Mouse (Mus musculus): ENCODE results near the gene Zfyve9. TPM values are rescaled to one million over a fixed set of nuclear protein-coding genes. Genes with fewer than 3 reads are reported as not detected.
"Not testable (repeated sequence)": the region's sequence is repeated elsewhere in the genome, so short reads cannot be mapped to it uniquely, and the experiment has no call there.

The Zfyve9 gene
- polyA plus RNA-seq, 1 experiment from 2014 or later: 3.4 TPM

DNA sequence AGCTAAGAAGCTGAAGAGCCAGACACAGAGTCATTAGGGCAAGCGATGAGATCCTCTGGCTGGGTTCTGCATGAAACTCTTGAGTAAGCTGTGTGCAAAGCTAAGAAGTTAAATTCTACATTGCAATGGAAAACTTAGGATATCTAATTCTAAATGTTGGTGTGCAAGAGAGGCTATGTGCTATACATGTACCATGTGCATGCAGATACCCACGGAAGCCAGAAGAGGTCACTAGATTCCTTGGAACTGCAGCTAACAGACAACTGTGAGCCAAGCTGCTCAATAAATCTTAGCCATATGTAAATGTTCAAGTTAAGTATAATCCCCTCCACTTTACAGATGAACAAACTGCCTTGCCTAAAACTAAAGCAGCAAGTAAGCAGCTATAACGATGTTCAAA lies 83.7 kb downstream of the Zfyve9 start:
- Histone ChIP-seq H3K36me3 (peaks cover 2% of the 10 kb centered on the region; the same call in 1 of the 2 replicates), H3K9me3 (no peaks in the 10 kb centered on the region), H3K4me1 (no peaks in the 10 kb centered on the region), H3K27me3 (ENCODE audit: insufficient read depth, poor library complexity, severe bottlenecking) (no peaks in the 10 kb centered on the region), H3K27ac (no peak overlapping the region), H3K4me3 (no peak overlapping the region)
- WGBS: 56% methylated on average over 3 of the region's 3 CpGs
- DNase-seq (ENCODE audit: low spot score): no peak

- DNase-seq (ENCODE audit: low spot score): no peak
- no peaks in the 10 kb centered on the region for H3K9me3 ChIP-seq
- H3K4me3 ChIP-seq: no peak overlapping the region
- H3K36me3 ChIP-seq: peaks cover 27% of the 10 kb centered on the region
- H3K4me1 ChIP-seq: no peaks in the 10 kb centered on the region
- H3K27me3 ChIP-seq (ENCODE audit: insufficient read depth, poor library complexity, severe bottlenecking): no peaks in the 10 kb centered on the region
- no peak overlapping the region for H3K27ac ChIP-seq
Observed at GRCm38 (mm10) chr4:108691469-108691868, 89.1 kb downstream of the Zfyve9 start.

GRCm38 (mm10) chr4:108690479-108690878 lies 90.1 kb downstream of the Zfyve9 start:
- DNase-seq (ENCODE audit: low spot score): no peak
- peaks cover 30% of the 10 kb centered on the region for H3K36me3 ChIP-seq
- H3K9me3 ChIP-seq: no peaks in the 10 kb centered on the region
- 86% methylated on average over 3 of the region's 3 CpGs for WGBS
- H3K4me3 ChIP-seq: no peak overlapping the region
- no peaks in the 10 kb centered on the region for H3K27me3 ChIP-seq (ENCODE audit: insufficient read depth, poor library complexity, severe bottlenecking)
- H3K27ac ChIP-seq: no peak overlapping the region
- H3K4me1 ChIP-seq: no peaks in the 10 kb centered on the region

DNA sequence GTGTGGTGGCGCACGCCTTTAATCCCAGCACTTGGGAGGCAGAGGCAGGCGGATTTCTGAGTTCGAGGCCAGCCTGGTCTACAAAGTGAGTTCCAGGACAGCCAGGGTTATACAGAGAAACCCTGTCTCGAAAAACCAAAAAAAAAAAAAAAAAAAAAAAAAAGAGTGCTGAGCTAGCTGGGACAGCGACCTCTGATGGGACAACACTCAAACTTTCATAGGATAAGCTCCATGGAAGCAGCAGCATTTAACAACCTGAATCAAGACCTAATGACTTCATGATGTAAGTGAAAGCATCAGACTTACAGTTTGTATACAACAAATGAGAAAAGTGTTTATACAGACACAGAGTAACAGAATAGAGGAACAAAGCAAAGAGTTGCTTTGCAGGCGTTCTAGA lies 93.5 kb downstream of the Zfyve9 start:
- WGBS: 92% methylated on average over 6 of the region's 7 CpGs
- H3K9me3 ChIP-seq; H3K4me3 ChIP-seq; H3K4me1 ChIP-seq; DNase-seq (ENCODE audit: low spot score); H3K27me3 ChIP-seq (ENCODE audit: insufficient read depth, poor library complexity, severe bottlenecking); H3K27ac ChIP-seq: not testable (repeated sequence)
- peaks cover 32% of the 10 kb centered on the region for H3K36me3 ChIP-seq

GRCm38 (mm10) chr4:108686156-108686555 lies 94.4 kb downstream of the Zfyve9 start:
- H3K27me3 ChIP-seq (ENCODE audit: insufficient read depth, poor library complexity, severe bottlenecking): no peaks in the 10 kb centered on the region
- no peak overlapping the region for H3K27ac ChIP-seq
- H3K4me1 ChIP-seq: no peaks in the 10 kb centered on the region
- peaks cover 29% of the 10 kb centered on the region for H3K36me3 ChIP-seq
- H3K4me3 ChIP-seq: no peak overlapping the region
- no peaks in the 10 kb centered on the region for H3K9me3 ChIP-seq
- DNase-seq (ENCODE audit: low spot score): no peak
- WGBS: 61% methylated on average over 3 of the region's 3 CpGs

DNA sequence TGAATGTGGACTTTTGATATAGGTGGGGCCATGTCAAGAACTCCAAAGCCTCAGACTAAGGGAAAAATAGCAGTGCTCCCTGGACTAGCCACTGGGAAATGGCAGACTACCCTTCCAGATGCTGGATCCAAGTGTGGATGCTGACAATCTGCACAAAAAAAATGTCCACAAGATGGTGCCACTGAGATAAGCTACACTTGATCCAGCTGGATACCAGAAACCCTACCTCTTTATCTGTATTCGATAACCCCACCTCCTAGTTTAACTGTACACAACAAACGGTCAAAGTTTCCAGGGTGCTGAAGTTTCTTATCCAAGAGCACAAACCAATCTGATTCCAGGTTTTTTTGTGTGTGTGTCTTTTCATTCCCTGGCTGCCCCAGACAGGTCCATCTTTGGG lies 116.2 kb downstream of the Zfyve9 start:
- H3K27ac ChIP-seq: no peak overlapping the region
- peaks cover 10% of the 10 kb centered on the region for H3K36me3 ChIP-seq
- WGBS: 65% methylated on average over 2 of the region's 2 CpGs
- no peak overlapping the region for H3K4me3 ChIP-seq
- no peaks in the 10 kb centered on the region for H3K27me3 ChIP-seq (ENCODE audit: insufficient read depth, poor library complexity, severe bottlenecking)
- H3K9me3 ChIP-seq: no peaks in the 10 kb centered on the region
- no peaks in the 10 kb centered on the region for H3K4me1 ChIP-seq
- no peak for DNase-seq (ENCODE audit: low spot score)

DNA sequence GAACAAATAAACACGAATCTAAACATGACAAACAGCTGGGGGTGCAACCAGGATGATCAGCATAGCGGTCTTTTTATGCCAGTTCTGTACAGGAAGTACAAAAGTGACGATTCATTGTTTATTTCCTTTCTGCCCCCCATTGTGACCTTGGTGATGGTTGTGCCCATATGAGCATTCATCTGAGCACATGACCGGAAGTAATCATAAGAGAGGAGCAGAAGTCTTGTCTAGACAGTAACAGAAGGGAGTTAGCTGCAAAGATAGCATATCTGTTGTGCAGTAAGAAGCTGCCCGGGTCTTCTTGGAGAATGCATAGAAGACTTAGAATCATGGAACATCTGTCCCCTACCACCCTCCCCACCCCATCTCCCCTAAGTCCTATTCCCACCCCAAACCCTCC lies 141.8 kb downstream of the Zfyve9 start:
- Histone ChIP-seq H3K4me3 (no peak overlapping the region), H3K27ac (no peak overlapping the region), H3K36me3 (peaks cover 52% of the 10 kb centered on the region), H3K27me3 (ENCODE audit: insufficient read depth, poor library complexity, severe bottlenecking) (no peaks in the 10 kb centered on the region), H3K9me3 (no peaks in the 10 kb centered on the region), H3K4me1 (no peaks in the 10 kb centered on the region)
- WGBS: 79% methylated on average over 5 of the region's 5 CpGs
- no peak for DNase-seq (ENCODE audit: low spot score)

DNA sequence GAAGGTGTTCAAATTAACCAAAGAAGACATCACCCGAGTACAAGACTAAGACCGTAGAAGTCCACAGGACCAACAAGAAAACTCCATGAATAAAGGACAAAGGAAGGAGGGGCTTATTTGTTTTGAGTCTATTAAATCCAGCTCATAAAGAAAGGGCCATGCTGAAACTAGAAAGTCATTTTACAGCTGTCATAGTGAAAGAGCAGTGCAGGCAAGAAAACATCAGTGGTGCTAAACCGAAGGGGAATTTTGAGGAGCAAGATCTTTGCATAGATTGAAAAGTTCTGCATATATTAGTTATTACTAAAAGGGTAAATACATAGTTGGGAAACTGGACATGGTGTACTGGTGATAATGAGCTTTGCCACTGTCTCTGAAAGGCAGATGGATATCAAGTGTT lies 142.9 kb downstream of the Zfyve9 start:
- Histone ChIP-seq H3K36me3 (peaks cover 60% of the 10 kb centered on the region), H3K27ac (no peak overlapping the region), H3K9me3 (no peaks in the 10 kb centered on the region), H3K4me1 (no peaks in the 10 kb centered on the region), H3K27me3 (ENCODE audit: insufficient read depth, poor library complexity, severe bottlenecking) (no peaks in the 10 kb centered on the region), H3K4me3 (no peak overlapping the region)
- 94% methylated on average over 3 of the region's 3 CpGs for WGBS
- DNase-seq (ENCODE audit: low spot score): no peak

DNA sequence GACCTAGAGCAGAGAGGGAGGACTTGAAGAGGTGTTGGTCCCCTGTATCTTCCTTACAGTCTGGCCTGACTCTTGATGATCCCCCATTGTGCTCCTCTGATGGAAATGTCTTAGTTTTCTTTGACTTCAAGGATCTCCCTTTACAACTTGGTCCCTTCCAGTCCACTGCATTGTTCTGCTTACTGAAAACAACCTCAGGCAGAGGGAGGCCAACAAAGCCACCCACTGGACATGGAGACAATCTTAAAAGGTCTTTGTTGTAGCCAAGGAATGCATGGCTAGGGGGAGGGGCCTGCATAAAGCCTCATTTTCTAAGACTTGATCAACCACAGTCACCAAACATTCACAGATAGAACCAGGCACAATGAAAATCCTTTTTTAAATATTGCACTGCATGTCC lies 145.5 kb downstream of the Zfyve9 start:
- no peaks in the 10 kb centered on the region for H3K27me3 ChIP-seq (ENCODE audit: insufficient read depth, poor library complexity, severe bottlenecking)
- H3K4me1 ChIP-seq: no peaks in the 10 kb centered on the region
- H3K36me3 ChIP-seq: peaks cover 66% of the 10 kb centered on the region
- no peaks in the 10 kb centered on the region for H3K9me3 ChIP-seq
- H3K27ac ChIP-seq: no peak overlapping the region
- no peak for DNase-seq (ENCODE audit: low spot score)
- H3K4me3 ChIP-seq: no peak overlapping the region

- Histone ChIP-seq H3K27me3 (ENCODE audit: insufficient read depth, poor library complexity, severe bottlenecking) (no peaks in the 10 kb centered on the region), H3K4me1 (no peaks in the 10 kb centered on the region), H3K36me3 (peaks cover 70% of the 10 kb centered on the region), H3K27ac (no peak overlapping the region), H3K9me3 (no peaks in the 10 kb centered on the region), H3K4me3 (no peak overlapping the region)
- no peak for DNase-seq (ENCODE audit: low spot score)
- 84% methylated on average over 4 of the region's 4 CpGs for WGBS
Observed at GRCm38 (mm10) chr4:108634696-108635095, 145.9 kb downstream of the Zfyve9 start.

GRCm38 (mm10) chr4:108633703-108634102 lies 146.9 kb downstream of the Zfyve9 start:
- Histone ChIP-seq H3K27me3 (ENCODE audit: insufficient read depth, poor library complexity, severe bottlenecking) (no peaks in the 10 kb centered on the region), H3K9me3 (no peaks in the 10 kb centered on the region), H3K27ac (no peak overlapping the region), H3K4me3 (no peak overlapping the region), H3K36me3 (peaks cover 80% of the 10 kb centered on the region), H3K4me1 (no peaks in the 10 kb centered on the region)
- no peak for DNase-seq (ENCODE audit: low spot score)
- 93% methylated on average over 12 of the region's 12 CpGs for WGBS

GRCm38 (mm10) chr4:108631616-108632015 lies 149.0 kb downstream of the Zfyve9 start:
- Histone ChIP-seq H3K4me1 (no peaks in the 10 kb centered on the region), H3K27me3 (ENCODE audit: insufficient read depth, poor library complexity, severe bottlenecking) (no peaks in the 10 kb centered on the region), H3K9me3 (no peaks in the 10 kb centered on the region), H3K4me3 (no peak overlapping the region), H3K36me3 (peaks cover 92% of the 10 kb centered on the region), H3K27ac (no peak overlapping the region)
- 92% methylated on average over 4 of the region's 4 CpGs for WGBS
- DNase-seq (ENCODE audit: low spot score): no peak

- no peaks in the 10 kb centered on the region for H3K4me1 ChIP-seq
- no peaks in the 10 kb centered on the region for H3K9me3 ChIP-seq
- no peaks in the 10 kb centered on the region for H3K27me3 ChIP-seq (ENCODE audit: insufficient read depth, poor library complexity, severe bottlenecking)
- 87% methylated on average over 9 of the region's 9 CpGs for WGBS
- peaks cover 96% of the 10 kb centered on the region for H3K36me3 ChIP-seq
- H3K27ac ChIP-seq: no peak overlapping the region
- DNase-seq (ENCODE audit: low spot score): no peak
- no peak overlapping the region for H3K4me3 ChIP-seq
Observed at GRCm38 (mm10) chr4:108630096-108630495, 150.5 kb downstream of the Zfyve9 start.

GRCm38 (mm10) chr4:108629363-108629880 lies 151.2 kb downstream of the Zfyve9 start:
- H3K9me3 ChIP-seq: no peaks in the 10 kb centered on the region
- 89% methylated on average over 7 of the region's 7 CpGs for WGBS
- H3K27ac ChIP-seq: no peak overlapping the region
- no peak for DNase-seq (ENCODE audit: low spot score)
- H3K4me3 ChIP-seq: no peak overlapping the region
- H3K4me1 ChIP-seq: no peaks in the 10 kb centered on the region
- peaks cover 96% of the 10 kb centered on the region for H3K36me3 ChIP-seq
- no peaks in the 10 kb centered on the region for H3K27me3 ChIP-seq (ENCODE audit: insufficient read depth, poor library complexity, severe bottlenecking)
